Mouse (Mus musculus): Measurements from ENCODE around the gene Gm45716. TPM values are rescaled to one million over a fixed set of nuclear protein-coding genes. Genes with fewer than 3 reads are reported as not detected.

The Gm45716 gene
- polyA plus RNA-seq, 1 experiment from 2014 or later: 25.0 TPM

Other genes with a start within 250 kb of the Gm45716 start
- 2.7 and 3.5 TPM in 2 replicates for gene Pctp, start 184.8 kb upstream of the Gm45716 start, polyA plus RNA-seq (2015; fragmentation: Nextera tagmentation; extraction: Ambion mirVana)
- gene Tmem100, start 157.3 kb upstream of the Gm45716 start, polyA plus RNA-seq (2015; fragmentation: Nextera tagmentation; extraction: Ambion mirVana): 14.2 and 18.2 TPM in 2 replicates
- gene Mmd, start 61.8 kb downstream of the Gm45716 start, polyA plus RNA-seq (2015; fragmentation: Nextera tagmentation; extraction: Ambion mirVana): 113 and 119 TPM in 2 replicates
- 3.3 TPM in 2 replicates for gene Hlf, start 203.2 kb downstream of the Gm45716 start, polyA plus RNA-seq (2015; fragmentation: Nextera tagmentation; extraction: Ambion mirVana)

All from neural tube, embryonic 13.5 days (tissue).